Mouse (Mus musculus): ENCODE measurements around the gene Ciapin1. TPM values are rescaled to one million over a fixed set of nuclear protein-coding genes. Genes with fewer than 3 reads are reported as not detected.

Ciapin1 gene
- total RNA-seq (2014; rRNA removed) (60.6 and 62.7 TPM in 2 replicates), polyA plus RNA-seq (2015; fragmentation: Nextera tagmentation; extraction: Ambion mirVana) (162 and 164 TPM in 2 replicates)

- ATAC-seq (ENCODE audit: low FRiP score) (peak; percentile 98), DNase-seq (ENCODE audit: low spot score) (peak; percentile 96)
- peak within 1 kb of the TSS; percentile 93 for H3K27ac ChIP-seq (ENCODE audit: low read depth, low read length)
- no peak for TF ChIP-seq CTCF (IDR thresholded peaks at IDR 0.05)
- under 1% methylated on average over 79 of the region's 82 CpGs for WGBS
- no peaks in the 10 kb centered on the region for H3K36me3 ChIP-seq (ENCODE audit: insufficient read depth, low read length)
- H3K4me2 ChIP-seq (ENCODE audit: low read depth, low read length, poor library complexity, severe bottlenecking): peak within 1 kb of the TSS; percentile 81
- H3K27me3 ChIP-seq (ENCODE audit: insufficient read depth, low read length): no peaks in the 10 kb centered on the region
- H3K4me3 ChIP-seq (ENCODE audit: low read depth, low read length): peak within 1 kb of the TSS; percentile 81
- no peaks in the 10 kb centered on the region for H3K9me3 ChIP-seq (ENCODE audit: low read length)
- H3K9ac ChIP-seq (replicated peaks; ENCODE audit: low read length, poor library complexity, severe bottlenecking): peak within 1 kb of the TSS; percentile 90
- H3K4me1 ChIP-seq (ENCODE audit: insufficient read depth, low read length): peaks cover 6% of the 10 kb centered on the region; the same call in 1 of the 2 replicates
Observed at GRCm38 (mm10) chr8:94837662-94838574, at the start of gene Ciapin1, which contains the start of gene Coq9. Gene Ciapin1 (minus strand): TSS chr8:94838358. Gene Coq9 (plus strand): TSS chr8:94838321.

GRCm38 (mm10) chr8:94880742-94881141 lies 42.6 kb upstream of the Ciapin1 start:
- Histone ChIP-seq H3K4me3 (ENCODE audit: low read depth, low read length) (no peak overlapping the region), H3K9me3 (ENCODE audit: low read length) (no peaks in the 10 kb centered on the region), H3K9ac (replicated peaks; ENCODE audit: low read length, poor library complexity, severe bottlenecking) (no peak overlapping the region), H3K27me3 (ENCODE audit: insufficient read depth, low read length) (peaks cover 4% of the 10 kb centered on the region; the same call in 1 of the 2 replicates), H3K4me2 (ENCODE audit: low read depth, low read length, poor library complexity, severe bottlenecking) (no peak overlapping the region), H3K36me3 (ENCODE audit: insufficient read depth, low read length) (no peaks in the 10 kb centered on the region), H3K4me1 (ENCODE audit: insufficient read depth, low read length) (no peaks in the 10 kb centered on the region), H3K27ac (ENCODE audit: low read depth, low read length) (no peak overlapping the region)
- ATAC-seq (ENCODE audit: low FRiP score) (no peak), DNase-seq (ENCODE audit: low spot score) (no peak)
- no peak for TF ChIP-seq CTCF (IDR thresholded peaks at IDR 0.05)
- WGBS: 73% methylated on average over 4 of the region's 4 CpGs

GRCm38 (mm10) chr8:94876820-94877219 lies 38.7 kb upstream of the Ciapin1 start:
- no peaks in the 10 kb centered on the region for H3K4me1 ChIP-seq (ENCODE audit: insufficient read depth, low read length)
- H3K27ac ChIP-seq (ENCODE audit: low read depth, low read length): no peak overlapping the region
- no peaks in the 10 kb centered on the region for H3K9me3 ChIP-seq (ENCODE audit: low read length)
- TF ChIP-seq CTCF (IDR thresholded peaks at IDR 0.05): no peak
- H3K36me3 ChIP-seq (ENCODE audit: insufficient read depth, low read length): no peaks in the 10 kb centered on the region
- WGBS: 56% methylated on average over 3 of the region's 3 CpGs
- DNase-seq (ENCODE audit: low spot score) (no peak), ATAC-seq (ENCODE audit: low FRiP score) (no peak)
- peaks cover 11% of the 10 kb centered on the region; the same call in 1 of the 2 replicates for H3K27me3 ChIP-seq (ENCODE audit: insufficient read depth, low read length)
- H3K4me3 ChIP-seq (ENCODE audit: low read depth, low read length): no peak overlapping the region
- H3K4me2 ChIP-seq (ENCODE audit: low read depth, low read length, poor library complexity, severe bottlenecking): no peak overlapping the region
- no peak overlapping the region for H3K9ac ChIP-seq (replicated peaks; ENCODE audit: low read length, poor library complexity, severe bottlenecking)

- H3K4me2 ChIP-seq (ENCODE audit: low read depth, low read length, poor library complexity, severe bottlenecking): peak within 1 kb of the TSS; percentile 80
- no peak; the same call in 1 of the 2 replicates for ATAC-seq (ENCODE audit: low FRiP score)
- peaks cover 11% of the 10 kb centered on the region; the same call in 1 of the 2 replicates for H3K27me3 ChIP-seq (ENCODE audit: insufficient read depth, low read length)
- H3K4me3 ChIP-seq (ENCODE audit: low read depth, low read length): peak within 1 kb of the TSS; percentile 52
- H3K4me1 ChIP-seq (ENCODE audit: insufficient read depth, low read length): no peaks in the 10 kb centered on the region; the same call in 1 of the 2 replicates
- peak within 1 kb of the TSS; percentile 44 for H3K9ac ChIP-seq (replicated peaks; ENCODE audit: low read length, poor library complexity, severe bottlenecking)
- peak; percentile 61 for DNase-seq (ENCODE audit: low spot score)
- no peak within 1 kb of the TSS for H3K27ac ChIP-seq (ENCODE audit: low read depth, low read length)
- no peak for TF ChIP-seq CTCF (IDR thresholded peaks at IDR 0.05)
- H3K36me3 ChIP-seq (ENCODE audit: insufficient read depth, low read length): no peaks in the 10 kb centered on the region
- WGBS: 1% methylated on average over 27 of the region's 37 CpGs
- no peaks in the 10 kb centered on the region for H3K9me3 ChIP-seq (ENCODE audit: low read length)
Observed at GRCm38 (mm10) chr8:94876197-94876730, 38.1 kb upstream of the Ciapin1 start, which contains the start of gene Dok4. Gene Dok4 (minus strand): TSS chr8:94876330.

- TF ChIP-seq CTCF (IDR thresholded peaks at IDR 0.05): no peak
- H3K4me1 ChIP-seq (ENCODE audit: insufficient read depth, low read length): no peaks in the 10 kb centered on the region; the same call in 1 of the 2 replicates
- peaks cover 11% of the 10 kb centered on the region; the same call in 1 of the 2 replicates for H3K27me3 ChIP-seq (ENCODE audit: insufficient read depth, low read length)
- H3K4me3 ChIP-seq (ENCODE audit: low read depth, low read length): peak overlapping the region; percentile 52
- no peak for DNase-seq (ENCODE audit: low spot score)
- peak overlapping the region; percentile 80 for H3K4me2 ChIP-seq (ENCODE audit: low read depth, low read length, poor library complexity, severe bottlenecking)
- WGBS: 0% methylated on average over 16 of the region's 20 CpGs
- peak overlapping the region; percentile 44 for H3K9ac ChIP-seq (replicated peaks; ENCODE audit: low read length, poor library complexity, severe bottlenecking)
- no peak overlapping the region for H3K27ac ChIP-seq (ENCODE audit: low read depth, low read length)
- H3K9me3 ChIP-seq (ENCODE audit: low read length): no peaks in the 10 kb centered on the region
- H3K36me3 ChIP-seq (ENCODE audit: insufficient read depth, low read length): no peaks in the 10 kb centered on the region
- no peak for ATAC-seq (ENCODE audit: low FRiP score)
Observed at GRCm38 (mm10) chr8:94875871-94876150, 37.7 kb upstream of the Ciapin1 start.

All from midbrain, postnatal 0 days (tissue).